Mouse (Mus musculus): ENCODE data around the gene Rap1gap.

DNA sequence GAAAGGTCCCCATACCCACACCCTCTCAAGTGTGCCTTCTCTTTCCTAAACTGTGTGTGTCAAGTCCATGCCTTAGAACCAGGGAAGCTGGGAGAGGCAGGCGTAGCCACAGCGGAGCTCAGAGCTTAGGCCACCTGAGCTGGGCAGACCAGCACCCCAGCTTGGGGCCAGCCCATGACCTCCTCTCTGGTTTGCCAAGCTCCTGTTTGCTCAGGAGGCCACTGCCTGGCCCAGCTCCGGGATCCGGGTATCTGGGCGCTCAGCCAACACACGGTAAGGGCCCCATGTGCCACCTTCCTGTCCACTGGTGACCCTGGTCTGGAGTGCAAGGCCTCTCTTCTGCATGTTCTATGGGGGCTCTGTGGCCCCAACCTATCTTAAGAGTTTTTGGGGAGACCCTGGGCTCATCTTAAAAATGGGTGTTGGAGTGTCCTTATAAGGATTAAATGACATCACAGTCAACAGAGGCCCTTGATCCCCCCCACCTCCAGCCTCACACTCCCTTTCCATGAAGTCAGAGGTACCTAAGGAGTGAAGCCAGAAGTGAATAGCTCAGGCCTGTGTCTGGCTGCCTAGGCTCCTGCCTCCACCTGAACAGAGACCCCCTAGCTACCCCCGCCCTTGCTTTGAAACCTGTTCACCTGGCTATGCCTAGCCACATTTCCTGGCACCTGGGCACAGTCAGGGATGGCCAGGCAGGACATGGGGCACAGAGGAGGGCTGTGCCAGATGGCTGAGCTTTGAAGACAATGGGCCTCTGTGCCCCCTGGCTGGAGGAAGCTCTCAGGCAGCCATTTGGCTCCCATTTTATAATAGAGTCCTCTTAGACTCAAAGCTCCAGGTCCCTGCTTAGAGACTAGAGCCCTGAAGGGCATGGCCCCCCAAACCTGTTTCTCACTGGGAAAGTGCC, 33.8 kb downstream of the Rap1gap start:
- TF ChIP-seq MYB (IDR thresholded peaks at IDR 0.05; ENCODE audit: low read depth, low read length) (no peak), CTCF (IDR thresholded peaks at IDR 0.05 in 2 of 3, conservative IDR thresholded peaks at IDR 0.05 in 1 of 3; ENCODE audit: control insufficient read depth in 1 of 3, insufficient read depth in 1 of 3, low read depth in 2 of 3, low read length in 3 of 3, poor library complexity in 1 of 3, severe bottlenecking in 1 of 3) (no peak), ZC3H11A (IDR thresholded peaks at IDR 0.05; ENCODE audit: low read depth, low read length) (no peak), TCF12 (IDR thresholded peaks at IDR 0.05; ENCODE audit: low read depth, low read length) (no peak), MAX (IDR thresholded peaks at IDR 0.05; ENCODE audit: low read length) (no peak)

All from MEL (cell line).